Mouse (Mus musculus) forebrain, embryonic 12.5 days (tissue): ENCODE measurements around the gene St6galnac3. TPM values are rescaled to one million over a fixed set of nuclear protein-coding genes. Genes with fewer than 3 reads are reported as not detected.

Experiments
- ATAC-seq: fragments of 200-750 bp; cut with Nextera tagmentation; 2 replicates; pipeline ENCODE4 v1.8.0; 2017; ENCODE audit warnings: moderate TSS enrichment; ENCODE audit not compliant: low FRiP score
- H3K27ac ChIP-seq: fragments of 300-500 bp; sonication (generic); 2 replicates; pipeline ENCODE4 v1.5.1; 2016; ENCODE audit warnings: mild to moderate bottlenecking
- H3K27me3 ChIP-seq: fragments of 300-500 bp; sonication (generic); 2 replicates; pipeline ENCODE4 v1.6.1; 2016; ENCODE audit warnings: mild to moderate bottlenecking
- H3K36me3 ChIP-seq: fragments of 300-500 bp; sonication (generic); replicated peaks from 2 replicates; pipeline ENCODE4 v1.6.1; 2016; ENCODE audit warnings: mild to moderate bottlenecking
- H3K4me1 ChIP-seq: fragments of 300-500 bp; sonication (generic); 2 replicates; pipeline ENCODE4 v1.6.1; 2016
- H3K4me2 ChIP-seq: fragments of 300-500 bp; sonication (generic); 2 replicates; pipeline ENCODE4 v1.6.1; 2016; ENCODE audit warnings: mild to moderate bottlenecking, moderate library complexity
- H3K4me3 ChIP-seq: fragments of 300-500 bp; sonication (generic); replicated peaks from 2 replicates; pipeline ENCODE4 v1.5.1; 2016; ENCODE audit warnings: mild to moderate bottlenecking
- H3K9ac ChIP-seq: fragments of 300-500 bp; sonication (generic); 2 replicates; pipeline ENCODE4 v1.6.1; 2016; ENCODE audit warnings: mild to moderate bottlenecking
- H3K9me3 ChIP-seq: fragments of 300-500 bp; sonication (generic); 2 replicates; pipeline ENCODE4 v1.6.1; 2016
- WGBS: fragments of 180-500 bp; shearing (Covaris S2); methylation state at CpG from one replicate; pipeline ENCODE4 v1.1.7; 2016; 5-methylcytosine and 5-hydroxymethylcytosine counted together
- polyA plus RNA-seq: library from polyadenylated mRNA; unstranded; fragments of >200 nt; fragmentation: Nextera tagmentation; extraction: Ambion mirVana; gene quantifications from 2 replicates; pipeline ENCODE4 v1.2.1, GENCODE M21; 2016

The St6galnac3 gene
- polyA plus RNA-seq, 1 experiment from 2014 or later = 26.9 TPM

DNA sequence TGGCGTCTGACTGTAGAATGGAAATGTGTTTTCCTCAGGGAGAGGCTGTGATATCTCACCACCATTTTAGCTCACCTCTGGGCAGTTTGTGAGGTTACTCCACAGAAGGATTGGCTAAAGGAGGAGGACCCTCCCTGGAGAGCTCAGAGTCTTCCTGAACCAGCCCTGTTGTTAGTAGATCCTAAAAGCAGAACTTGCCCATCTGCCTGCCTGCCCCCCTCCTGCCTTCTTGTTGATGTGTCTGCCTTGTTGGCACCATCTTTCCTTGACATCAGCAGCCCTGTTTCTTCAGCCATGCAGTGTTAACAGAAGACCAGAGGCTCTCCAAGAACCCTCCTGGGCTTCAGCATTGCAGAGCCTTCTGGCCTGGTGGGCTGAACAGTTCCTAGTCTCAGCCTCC, 18.1 kb downstream of the St6galnac3 start:
- Histone ChIP-seq H3K4me2 (no peak overlapping the region), H3K27me3 (no peaks in the 10 kb centered on the region), H3K27ac (no peak overlapping the region), H3K4me3 (no peak overlapping the region), H3K4me1 (peaks cover 12% of the 10 kb centered on the region), H3K9ac (no peak overlapping the region), H3K36me3 (no peaks in the 10 kb centered on the region), H3K9me3 (no peaks in the 10 kb centered on the region)
- ATAC-seq = no peak
- 88% methylated on average over 1 of the region's 1 CpGs for WGBS

DNA sequence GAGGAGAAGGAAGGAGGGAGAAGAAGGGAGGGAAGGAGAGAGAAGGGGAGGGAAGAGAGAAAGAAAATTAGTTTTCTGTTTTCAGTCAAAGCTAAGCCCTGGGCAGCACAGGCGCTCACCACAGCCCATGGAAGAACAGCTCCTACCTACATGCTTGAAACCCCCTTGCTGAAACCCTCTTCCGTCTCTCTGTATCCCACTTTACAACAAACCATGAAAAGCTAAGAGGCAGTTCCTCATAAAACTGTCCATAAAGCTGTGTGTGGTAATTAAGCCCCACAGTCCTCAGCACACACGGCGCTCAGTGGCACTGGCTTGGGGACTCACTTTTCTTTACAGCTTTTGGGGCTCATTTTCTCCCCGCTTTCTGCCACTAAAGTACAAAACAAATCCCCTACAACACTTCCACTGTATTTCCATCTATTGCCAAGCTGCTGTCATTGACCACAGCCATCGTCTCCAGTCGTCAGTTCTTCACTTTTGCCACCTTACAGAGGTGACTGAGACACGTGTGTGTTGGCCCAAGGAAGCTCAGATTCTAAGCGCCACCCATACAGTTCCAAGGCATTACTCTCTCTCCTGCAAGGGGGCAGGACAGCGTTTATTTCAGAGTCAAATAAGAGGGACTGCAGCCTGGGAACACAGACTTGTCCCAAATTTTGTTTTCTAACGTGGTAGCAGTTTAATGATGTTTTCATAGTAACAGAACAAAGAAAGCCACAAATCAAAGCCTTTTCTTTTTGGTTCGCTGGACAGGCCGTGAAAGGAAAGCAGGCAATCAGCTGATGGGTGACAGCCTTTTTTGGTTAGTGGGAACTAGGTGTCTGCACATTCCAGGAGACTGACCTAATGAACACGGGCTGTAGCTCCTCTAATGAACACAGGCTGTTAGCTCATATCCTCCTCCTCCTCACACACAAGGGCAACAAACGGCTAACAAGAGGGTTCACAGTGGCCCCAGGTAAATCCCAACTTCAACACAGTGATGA, 22.9 kb downstream of the St6galnac3 start:
- H3K4me3 ChIP-seq = no peak overlapping the region
- H3K36me3 ChIP-seq = no peaks in the 10 kb centered on the region
- no peak overlapping the region for H3K27ac ChIP-seq
- H3K27me3 ChIP-seq = 0 out of 2 replicates have a peak, but pooled peaks cover 3% of the 10 kb centered on the region
- peaks cover 28% of the 10 kb centered on the region for H3K4me1 ChIP-seq
- no peak for ATAC-seq
- WGBS = 26% methylated on average over 15 of the region's 15 CpGs
- H3K4me2 ChIP-seq = no peak overlapping the region
- H3K9ac ChIP-seq = no peak overlapping the region
- H3K9me3 ChIP-seq = no peaks in the 10 kb centered on the region

DNA sequence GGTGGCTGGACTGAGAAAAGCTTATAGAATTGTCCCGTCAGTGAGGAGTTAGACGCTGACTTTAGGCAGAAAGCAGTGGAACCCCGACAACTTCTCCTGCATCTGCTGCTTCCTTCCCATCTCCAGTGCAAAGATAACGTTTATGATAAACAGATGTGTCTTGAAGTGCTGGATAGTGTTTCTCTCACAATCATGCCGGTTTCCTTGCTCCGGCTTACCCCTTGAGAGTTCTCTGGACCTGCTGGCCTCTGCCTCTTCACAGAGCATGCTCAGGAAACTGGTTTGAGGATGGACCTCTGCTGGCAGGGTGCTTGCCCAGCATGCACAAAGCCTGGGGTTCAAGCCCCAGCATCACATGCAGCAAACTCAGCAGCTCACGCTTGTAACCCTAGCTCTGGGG, 23.8 kb downstream of the St6galnac3 start:
- no peaks in the 10 kb centered on the region for H3K9me3 ChIP-seq
- H3K4me3 ChIP-seq = no peak overlapping the region
- peaks cover 28% of the 10 kb centered on the region for H3K4me1 ChIP-seq
- H3K27me3 ChIP-seq = 0 out of 2 replicates have a peak, but pooled peaks cover 3% of the 10 kb centered on the region
- H3K27ac ChIP-seq = no peak overlapping the region
- no peak overlapping the region for H3K9ac ChIP-seq
- WGBS = 81% methylated on average over 7 of the region's 7 CpGs
- no peaks in the 10 kb centered on the region for H3K36me3 ChIP-seq
- ATAC-seq = no peak
- no peak overlapping the region for H3K4me2 ChIP-seq

DNA sequence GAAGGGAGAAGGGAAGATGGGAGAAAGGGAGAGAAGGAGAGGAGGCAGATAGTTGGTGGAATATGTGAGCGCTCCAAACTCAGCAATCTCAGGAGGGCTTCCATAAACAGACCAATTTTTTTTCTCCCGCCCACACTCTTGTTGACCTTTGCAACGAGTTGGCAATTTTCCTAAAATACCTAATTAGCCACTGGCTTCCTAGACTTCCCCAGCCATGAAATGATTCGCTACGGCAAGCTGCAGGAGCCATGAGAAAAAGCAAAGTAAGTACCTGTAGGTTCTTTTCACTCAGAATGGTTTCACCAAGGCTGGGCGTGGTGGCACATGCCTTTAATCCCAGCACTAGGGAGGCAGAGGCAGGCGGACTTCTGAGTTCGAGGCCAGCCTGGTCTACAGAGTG, 25.9 kb downstream of the St6galnac3 start:
- Histone ChIP-seq H3K4me3 (no peak overlapping the region), H3K27me3 (0 out of 2 replicates have a peak, but pooled peaks cover 3% of the 10 kb centered on the region), H3K9ac (no peak overlapping the region), H3K4me2 (no peak overlapping the region), H3K36me3 (no peaks in the 10 kb centered on the region), H3K4me1 (peaks cover 28% of the 10 kb centered on the region), H3K27ac (no peak overlapping the region), H3K9me3 (no peaks in the 10 kb centered on the region)
- ATAC-seq = no peak
- WGBS = 87% methylated on average over 8 of the region's 8 CpGs

DNA sequence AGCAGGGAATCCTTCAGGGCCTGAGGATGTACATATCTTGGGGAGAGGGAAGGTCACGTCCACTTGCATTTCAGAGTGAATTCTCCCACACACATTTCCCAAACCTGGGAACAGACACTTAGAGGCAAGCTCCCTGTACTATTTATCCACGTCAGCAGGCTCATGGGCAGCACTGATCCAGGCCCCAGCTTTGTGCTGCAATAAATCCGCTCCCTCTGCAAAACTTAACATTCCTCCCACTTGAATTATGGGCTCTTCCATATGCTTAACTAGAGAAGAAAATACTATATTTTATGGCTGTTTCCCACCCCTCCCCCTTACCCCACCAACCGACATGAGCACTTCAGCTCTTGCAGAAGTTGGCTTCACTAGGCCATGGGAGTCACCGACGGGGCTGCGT, 32.0 kb downstream of the St6galnac3 start:
- no peak overlapping the region for H3K27ac ChIP-seq
- no peaks in the 10 kb centered on the region for H3K27me3 ChIP-seq
- H3K9ac ChIP-seq = no peak overlapping the region
- H3K4me3 ChIP-seq = no peak overlapping the region
- no peaks in the 10 kb centered on the region for H3K9me3 ChIP-seq
- peaks cover 16% of the 10 kb centered on the region for H3K4me1 ChIP-seq
- no peak for ATAC-seq
- H3K36me3 ChIP-seq = no peaks in the 10 kb centered on the region
- 74% methylated on average over 7 of the region's 7 CpGs for WGBS
- no peak overlapping the region for H3K4me2 ChIP-seq

DNA sequence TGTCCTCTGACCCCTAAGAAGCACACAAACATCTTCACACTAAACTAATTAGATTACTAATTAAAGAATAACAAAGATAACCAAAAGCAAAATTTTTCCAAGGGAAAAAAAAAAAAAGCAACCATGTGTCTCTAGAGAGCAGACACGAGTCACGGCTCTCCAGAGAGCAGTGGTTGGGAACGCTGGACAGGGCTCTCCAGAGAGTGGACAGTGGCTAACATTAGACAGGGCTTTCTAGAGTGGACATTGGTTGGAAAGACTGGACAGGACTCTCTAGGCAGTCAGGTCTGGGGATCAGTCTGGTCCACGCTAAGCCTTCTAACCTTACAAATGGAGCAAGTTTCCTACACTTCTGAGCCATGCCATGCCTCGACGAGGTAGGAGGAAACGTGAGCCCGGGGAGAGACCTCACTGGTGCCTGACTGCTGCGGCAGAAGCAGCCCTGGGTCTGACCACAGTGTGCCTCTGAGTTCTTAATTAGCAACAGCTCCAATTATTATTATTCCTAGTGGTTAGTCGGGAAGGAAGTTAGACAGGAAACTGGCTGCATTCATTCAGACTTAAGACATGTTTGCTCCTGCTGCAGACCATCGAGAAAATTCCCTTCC, 32.7 kb downstream of the St6galnac3 start:
- no peak overlapping the region for H3K4me3 ChIP-seq
- ATAC-seq = no peak
- peaks cover 11% of the 10 kb centered on the region for H3K4me1 ChIP-seq
- 75% methylated on average over 11 of the region's 11 CpGs for WGBS
- no peaks in the 10 kb centered on the region for H3K9me3 ChIP-seq
- H3K36me3 ChIP-seq = no peaks in the 10 kb centered on the region
- no peak overlapping the region for H3K9ac ChIP-seq
- H3K27ac ChIP-seq = no peak overlapping the region
- H3K27me3 ChIP-seq = no peaks in the 10 kb centered on the region
- no peak overlapping the region for H3K4me2 ChIP-seq

DNA sequence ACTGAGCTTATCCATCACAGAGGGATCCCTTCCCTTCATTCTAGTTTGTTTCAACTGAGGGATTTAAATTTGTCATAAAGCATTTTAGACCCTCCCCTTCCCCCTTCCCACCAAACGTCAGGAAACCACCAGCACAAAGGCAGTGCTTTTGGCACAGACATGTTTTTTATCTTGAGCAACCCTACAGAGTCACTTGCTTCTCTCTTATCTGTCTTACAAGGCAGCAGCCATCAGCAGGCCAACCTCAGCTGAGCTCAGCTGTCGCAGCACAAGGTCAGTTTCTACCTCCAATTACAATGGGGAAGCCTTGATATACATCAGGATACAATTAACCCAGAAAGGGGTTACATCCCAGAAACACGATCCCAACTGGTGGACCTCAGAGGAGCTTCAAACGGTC, 33.4 kb downstream of the St6galnac3 start:
- WGBS = 60% methylated on average over 4 of the region's 4 CpGs
- Histone ChIP-seq H3K27ac (no peak overlapping the region), H3K36me3 (no peaks in the 10 kb centered on the region), H3K4me2 (no peak overlapping the region), H3K27me3 (no peaks in the 10 kb centered on the region), H3K9ac (no peak overlapping the region), H3K9me3 (no peaks in the 10 kb centered on the region), H3K4me3 (no peak overlapping the region), H3K4me1 (peaks cover 9% of the 10 kb centered on the region)
- ATAC-seq = no peak

DNA sequence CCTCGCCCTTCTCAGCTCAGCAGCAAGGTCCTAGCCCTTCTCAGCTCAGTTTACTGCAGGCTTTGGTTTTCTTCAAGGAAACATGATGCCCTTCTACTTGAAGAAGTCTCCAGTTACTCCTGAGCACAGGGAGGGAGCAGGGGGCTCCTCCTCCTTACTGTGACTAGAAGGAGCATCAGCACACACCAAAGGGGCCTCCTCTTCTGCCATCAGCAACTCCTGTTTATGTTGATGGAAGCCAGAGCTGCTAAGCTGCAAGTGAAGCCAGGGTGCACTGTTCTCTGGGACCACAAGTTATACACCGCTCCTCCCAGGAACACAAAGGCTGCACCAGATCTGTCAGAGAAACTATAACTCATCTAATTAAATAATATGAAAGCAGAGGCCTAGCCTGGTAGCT, 34.4 kb downstream of the St6galnac3 start:
- Histone ChIP-seq H3K4me3 (no peak overlapping the region), H3K27ac (no peak overlapping the region), H3K9ac (no peak overlapping the region), H3K36me3 (no peaks in the 10 kb centered on the region), H3K4me1 (peaks cover 9% of the 10 kb centered on the region), H3K9me3 (no peaks in the 10 kb centered on the region), H3K4me2 (no peak overlapping the region), H3K27me3 (no peaks in the 10 kb centered on the region)
- ATAC-seq = no peak
- 82% methylated on average over 2 of the region's 2 CpGs for WGBS

DNA sequence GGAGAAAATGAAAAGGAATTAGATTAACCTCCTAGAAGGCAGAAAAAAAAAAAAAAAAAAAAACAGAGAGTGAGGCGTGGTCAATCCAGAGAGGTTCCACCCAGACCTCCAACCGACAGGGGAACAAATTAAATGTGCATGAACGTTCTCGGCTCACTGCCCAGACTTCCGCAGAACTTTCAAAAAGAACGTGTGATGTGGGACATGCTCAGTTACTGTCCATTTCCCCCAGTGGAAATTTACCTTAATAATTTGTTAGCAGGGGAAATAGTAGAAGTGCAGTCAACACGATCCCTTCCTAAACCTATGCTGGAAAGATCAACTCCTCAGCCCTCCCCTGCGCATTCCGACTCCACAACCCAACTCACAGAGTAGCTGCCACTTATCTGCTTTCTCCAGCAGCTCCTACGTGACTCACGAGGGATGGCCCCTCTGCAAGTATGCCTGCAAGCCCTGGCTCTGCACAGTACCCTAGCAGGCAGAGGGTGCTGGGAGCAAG, 35.1 kb downstream of the St6galnac3 start:
- Histone ChIP-seq H3K4me2 (no peak overlapping the region), H3K9ac (no peak overlapping the region), H3K4me3 (no peak overlapping the region), H3K9me3 (no peaks in the 10 kb centered on the region), H3K27ac (no peak overlapping the region), H3K36me3 (no peaks in the 10 kb centered on the region), H3K27me3 (no peaks in the 10 kb centered on the region), H3K4me1 (peaks cover 9% of the 10 kb centered on the region)
- no peak for ATAC-seq
- whole genome bisulfite sequencing = 72% methylated on average over 11 of the region's 11 CpGs

DNA sequence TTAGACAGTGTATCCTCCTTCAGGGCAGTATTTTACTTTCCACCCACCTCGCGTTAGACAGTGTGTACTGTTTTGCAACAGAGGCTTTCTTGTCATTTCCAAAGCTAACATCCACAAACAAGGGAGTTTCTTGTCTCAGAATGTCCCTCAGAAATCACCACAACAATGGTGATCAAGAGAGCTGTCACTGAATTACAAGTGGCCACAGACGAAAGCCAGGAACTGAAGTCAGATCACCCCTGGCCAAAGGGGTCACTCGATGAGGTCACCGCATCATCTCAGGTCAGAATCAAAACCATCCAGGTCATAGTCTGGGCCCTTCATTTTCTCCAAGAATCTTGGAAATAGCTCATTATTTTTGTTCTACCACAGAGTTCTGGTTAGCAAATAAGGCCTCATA, 37.1 kb downstream of the St6galnac3 start:
- ATAC-seq = no peak
- Histone ChIP-seq H3K27me3 (no peaks in the 10 kb centered on the region), H3K36me3 (no peaks in the 10 kb centered on the region), H3K27ac (no peak overlapping the region), H3K4me3 (no peak overlapping the region), H3K4me1 (peaks cover 9% of the 10 kb centered on the region), H3K9me3 (no peaks in the 10 kb centered on the region), H3K4me2 (no peak overlapping the region), H3K9ac (no peak overlapping the region)
- WGBS = 84% methylated on average over 5 of the region's 5 CpGs

DNA sequence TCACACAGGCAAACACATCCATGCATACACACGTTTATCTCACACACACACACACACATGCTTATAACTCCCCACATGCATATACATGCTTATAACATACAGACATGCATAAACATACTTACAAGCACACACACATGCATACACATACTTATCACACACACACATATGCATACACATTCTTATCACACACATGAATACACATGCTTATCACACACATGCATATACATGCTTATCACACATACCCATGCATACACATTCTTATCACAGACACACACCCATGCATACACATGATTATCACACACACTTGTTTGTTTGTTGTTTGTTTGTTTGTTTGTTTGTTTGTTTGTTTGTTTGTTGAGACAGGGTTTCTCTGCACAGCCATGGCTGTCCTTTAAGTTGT, 40.1 kb downstream of the St6galnac3 start:
- no peak for ATAC-seq
- H3K4me1 ChIP-seq = no peaks in the 10 kb centered on the region
- H3K4me3 ChIP-seq = no peak overlapping the region
- no peak overlapping the region for H3K4me2 ChIP-seq
- WGBS = 92% methylated on average over 1 of the region's 1 CpGs
- H3K36me3 ChIP-seq = no peaks in the 10 kb centered on the region
- no peak overlapping the region for H3K9ac ChIP-seq
- no peaks in the 10 kb centered on the region for H3K9me3 ChIP-seq
- H3K27me3 ChIP-seq = no peaks in the 10 kb centered on the region
- H3K27ac ChIP-seq = no peak overlapping the region

DNA sequence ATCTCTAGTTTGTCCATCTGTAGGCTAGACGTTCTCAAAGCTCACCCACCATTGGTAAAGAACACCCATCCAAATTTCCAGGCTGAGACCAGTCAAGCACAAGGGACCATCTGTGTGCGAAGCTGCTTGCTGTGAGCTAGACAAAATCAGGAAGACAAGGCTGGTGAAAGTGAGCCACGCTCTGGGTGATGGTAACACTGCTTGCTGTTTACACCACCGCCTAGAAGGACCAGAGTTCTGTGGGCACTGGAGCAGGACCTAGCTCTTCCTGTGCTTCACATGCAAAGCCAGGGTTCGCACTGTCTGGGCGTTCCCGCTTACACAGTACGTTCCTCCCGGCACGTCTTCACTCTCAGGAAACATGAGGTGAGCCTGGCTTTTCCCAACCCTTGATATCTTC, 42.7 kb downstream of the St6galnac3 start:
- Histone ChIP-seq H3K36me3 (no peaks in the 10 kb centered on the region), H3K4me1 (no peaks in the 10 kb centered on the region), H3K4me3 (no peak overlapping the region), H3K4me2 (no peak overlapping the region), H3K9me3 (no peaks in the 10 kb centered on the region), H3K27me3 (no peaks in the 10 kb centered on the region), H3K27ac (no peak overlapping the region), H3K9ac (no peak overlapping the region)
- 96% methylated on average over 10 of the region's 10 CpGs for WGBS
- ATAC-seq = no peak
